Mouse (Mus musculus) liver, adult 2 months (tissue): Measurements from ENCODE around the gene Arid3c.

ENCODE experiments used
- CTCF ChIP-seq: fragments of 200-500 bp; IDR thresholded peaks from 2 replicates; pipeline ENCODE4 v1.5.1; 2011; ENCODE audit warnings: low read depth, low read length, control low read depth
- POLR2A ChIP-seq: fragments of 200-500 bp; IDR thresholded peaks from 2 replicates; pipeline ENCODE4 v1.6.1; 2011; ENCODE audit warnings: low read length, control low read depth; ENCODE audit not compliant: insufficient read depth; ENCODE audit errors: extremely low read depth

DNA sequence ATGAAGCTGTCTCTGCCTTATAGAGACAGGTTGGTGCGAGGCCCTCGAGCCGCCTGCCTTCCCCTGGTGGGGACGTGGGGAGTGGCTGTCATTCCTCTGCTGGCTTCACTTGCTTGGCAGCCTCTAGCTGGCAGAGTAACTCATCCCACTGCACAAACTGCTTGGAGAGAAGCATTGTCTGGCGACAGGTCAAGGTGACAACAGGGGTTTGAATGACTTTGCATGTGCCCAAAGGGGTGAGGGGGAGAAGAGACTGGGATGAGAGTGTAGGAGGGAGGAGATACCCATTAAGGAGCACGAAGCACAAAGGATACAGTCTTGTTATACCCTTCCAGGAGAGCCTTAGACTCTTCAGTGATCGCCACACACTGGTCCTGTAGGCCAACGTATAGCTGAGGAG, 15.9 kb downstream of the Arid3c start:
- no peak for TF ChIP-seq CTCF
- TF ChIP-seq POLR2A = no peak
